Mouse (Mus musculus) frontal cortex, postnatal 25 days (tissue): ENCODE data around the gene Ptk6.

Experiments
- DNase-seq, 2 experiments: peaks; one replicate each; pipeline ENCODE4 v3.0.0; 2022; ENCODE audit warnings: low spot score in 2 of 2

Ptk6 gene

GRCm38 (mm10) chr2:181202422-181202821 is at the start of gene Ptk6:
Gene Ptk6 (minus strand): TSS chr2:181202789.
- DNase-seq = no peak

GRCm38 (mm10) chr2:181251841-181252240 is 49.3 kb upstream of the Ptk6 start:
- no peak for DNase-seq

DNA sequence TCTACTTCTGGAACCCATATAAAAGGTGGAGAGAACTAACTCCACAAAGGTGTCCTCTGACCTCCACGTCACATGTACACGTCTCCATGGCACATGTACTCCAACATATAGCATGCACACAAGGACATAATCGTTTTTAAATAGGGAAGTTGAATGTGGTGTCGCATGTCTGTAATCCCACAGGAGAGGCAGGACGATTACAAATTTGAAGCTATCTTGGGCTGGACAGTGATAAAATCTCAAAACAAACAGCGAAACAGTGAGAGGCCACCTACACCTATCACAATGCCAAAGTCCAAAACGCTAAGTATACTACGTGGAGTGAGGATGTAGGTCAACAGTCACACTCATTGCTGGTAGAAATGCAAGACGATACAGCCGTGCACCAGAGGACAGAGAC is 46.6 kb upstream of the Ptk6 start:
- DNase-seq = no peak

GRCm38 (mm10) chr2:181245031-181245430 is 42.4 kb upstream of the Ptk6 start:
- DNase-seq = no peak

DNA sequence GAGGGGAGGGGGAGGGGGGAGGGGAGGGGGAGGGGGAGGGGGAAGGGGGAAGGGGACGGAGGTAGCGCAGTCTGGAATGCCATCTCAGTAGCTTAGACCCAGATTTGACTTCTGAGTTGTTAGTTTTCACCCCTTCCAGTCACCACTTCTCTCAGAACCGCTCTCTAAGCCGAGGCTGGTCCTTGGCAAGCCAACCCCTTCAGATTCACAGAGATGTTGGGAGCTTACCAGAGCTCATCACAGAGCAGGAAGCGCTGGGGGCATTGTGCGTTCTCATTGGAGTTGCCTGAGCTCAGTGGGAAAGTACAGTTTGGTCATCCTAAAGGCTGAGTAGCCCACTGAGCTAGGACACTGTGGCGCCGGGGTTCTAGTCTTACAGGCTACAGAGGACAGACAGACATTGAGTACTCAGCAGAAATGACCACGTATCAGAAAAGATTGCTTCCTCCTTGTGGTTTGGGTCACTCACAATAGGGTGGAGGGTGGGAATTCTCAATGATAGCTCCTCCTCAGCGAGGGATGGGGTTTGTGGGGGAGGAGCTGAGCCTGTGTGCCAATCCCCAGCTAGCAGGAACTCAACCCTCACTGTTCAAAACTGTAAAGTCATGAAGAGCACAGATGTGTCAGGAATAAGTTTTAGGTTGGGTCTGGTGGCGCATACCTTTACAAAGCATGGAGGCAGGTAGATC is 41.3 kb upstream of the Ptk6 start:
- no peak for DNase-seq

GRCm38 (mm10) chr2:181242314-181242665 is 39.7 kb upstream of the Ptk6 start:
- no peak for DNase-seq

DNA sequence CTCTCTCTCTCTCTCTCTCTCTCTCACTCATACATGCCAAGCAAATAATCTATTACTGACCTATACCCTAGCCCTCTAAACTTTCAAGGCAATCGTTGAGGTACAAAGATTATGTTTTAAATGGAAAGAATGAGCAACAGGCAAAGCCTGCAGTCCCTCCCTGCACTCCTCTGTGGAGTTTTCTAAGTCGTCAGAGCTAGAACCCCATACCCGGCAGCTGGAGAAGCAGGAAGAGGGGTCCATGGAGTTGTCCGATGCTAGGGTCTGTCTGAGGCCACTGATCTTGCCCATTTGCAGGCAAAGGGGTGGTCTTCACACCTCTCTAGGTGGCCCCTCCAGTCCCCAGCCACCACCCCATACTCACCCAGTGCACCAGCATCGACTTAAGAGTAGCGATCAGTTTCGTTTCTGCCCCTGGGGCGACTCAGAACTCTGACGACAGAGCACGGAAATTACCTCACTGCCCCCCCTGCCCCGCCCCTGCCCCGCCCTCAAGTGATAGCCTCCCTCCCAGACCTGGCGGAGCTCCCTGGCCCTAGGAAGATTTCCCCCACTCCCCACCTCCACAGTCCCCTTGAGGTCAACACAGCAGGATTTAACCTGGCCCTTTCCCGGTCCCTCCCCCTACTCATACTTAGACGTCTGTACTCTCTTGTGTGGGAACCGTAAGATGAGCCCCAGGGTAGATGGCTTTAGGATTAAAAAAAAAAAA is 39.2 kb upstream of the Ptk6 start, which contains the start of gene Helz2:
TSS of gene Helz2 (minus strand) at position 426 of the 712 bp plus-strand sequence.
- DNase-seq = no peak

DNA sequence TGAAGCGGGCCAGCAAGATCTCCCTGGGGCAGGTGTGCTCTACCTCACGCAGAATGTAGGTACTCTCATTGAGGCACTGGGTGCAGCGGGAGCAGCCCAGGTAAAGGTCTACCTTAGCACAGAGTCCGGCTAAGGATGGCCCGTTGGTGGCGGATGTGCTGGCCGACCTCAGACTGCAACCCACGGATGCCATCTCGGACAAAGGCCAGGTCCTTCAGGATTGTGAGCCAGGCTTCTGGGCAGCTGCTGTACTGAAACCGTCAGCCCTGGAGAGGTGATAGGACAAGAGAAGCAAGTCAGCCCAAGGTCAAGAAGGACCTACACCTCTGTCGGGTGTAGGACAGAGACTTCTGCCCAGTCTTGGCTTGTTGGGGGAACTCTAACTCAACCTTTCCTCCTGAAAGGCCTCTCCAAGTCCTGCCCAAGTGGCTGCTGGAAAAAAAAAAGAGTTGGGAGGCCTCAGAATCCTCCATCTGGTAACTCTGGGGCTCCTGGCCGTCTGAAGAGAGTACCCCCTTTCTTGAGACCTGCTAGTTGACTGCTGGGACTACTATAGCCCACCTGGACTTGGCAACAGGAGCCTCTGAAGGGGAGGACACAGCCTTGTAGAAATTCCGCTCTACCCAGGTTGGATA is 38.3 kb upstream of the Ptk6 start:
- no peak for DNase-seq

- no peak for DNase-seq
Observed at GRCm38 (mm10) chr2:181239261-181239660, 36.7 kb upstream of the Ptk6 start.

DNA sequence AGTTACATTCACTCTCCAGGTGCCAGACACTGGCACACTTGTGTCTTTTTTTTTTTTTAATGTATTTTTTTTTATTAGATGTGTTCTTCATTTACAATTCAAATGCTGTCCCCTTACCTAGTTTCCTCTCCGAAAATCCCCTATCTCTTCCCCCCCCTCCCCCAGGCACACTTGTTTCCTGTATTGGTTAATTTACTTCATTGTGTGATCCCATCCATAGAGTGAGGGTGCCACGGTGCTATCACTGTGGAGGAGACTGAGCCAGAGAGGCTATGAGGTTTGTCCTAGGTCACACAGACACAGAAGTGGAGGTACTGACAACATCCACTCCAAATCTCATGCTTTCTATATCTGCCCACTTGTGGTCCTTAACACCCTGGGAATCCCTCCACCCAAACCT is 36.3 kb upstream of the Ptk6 start:
- DNase-seq = no peak

DNA sequence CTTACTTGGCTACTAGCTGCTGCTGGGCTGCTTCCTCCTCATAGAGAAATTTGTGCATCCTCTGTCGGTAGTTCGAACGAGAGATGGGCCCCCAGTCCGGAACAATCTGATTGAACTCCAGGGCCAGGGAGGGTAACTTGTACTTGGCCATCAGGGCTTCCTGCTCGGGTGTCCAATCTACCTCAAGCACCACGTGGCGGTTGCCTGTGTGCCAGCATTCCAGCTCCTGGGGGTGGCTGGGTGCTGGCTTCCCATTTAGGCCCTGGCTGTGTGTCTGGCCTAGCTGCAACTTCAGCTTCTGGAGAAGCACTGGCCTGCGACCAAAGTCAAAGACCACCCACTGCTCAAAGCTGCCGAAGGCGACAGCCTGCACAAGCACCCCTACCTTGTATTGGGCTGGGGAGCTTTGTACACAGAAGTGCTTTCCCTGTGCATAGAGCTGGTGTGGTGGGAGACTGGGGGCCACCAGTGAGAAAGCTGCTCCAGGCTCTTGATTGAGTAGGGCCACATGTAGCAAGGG is 35.6 kb upstream of the Ptk6 start:
- DNase-seq = no peak

- DNase-seq = no peak
Observed at GRCm38 (mm10) chr2:181237251-181238014, 34.8 kb upstream of the Ptk6 start.

DNA sequence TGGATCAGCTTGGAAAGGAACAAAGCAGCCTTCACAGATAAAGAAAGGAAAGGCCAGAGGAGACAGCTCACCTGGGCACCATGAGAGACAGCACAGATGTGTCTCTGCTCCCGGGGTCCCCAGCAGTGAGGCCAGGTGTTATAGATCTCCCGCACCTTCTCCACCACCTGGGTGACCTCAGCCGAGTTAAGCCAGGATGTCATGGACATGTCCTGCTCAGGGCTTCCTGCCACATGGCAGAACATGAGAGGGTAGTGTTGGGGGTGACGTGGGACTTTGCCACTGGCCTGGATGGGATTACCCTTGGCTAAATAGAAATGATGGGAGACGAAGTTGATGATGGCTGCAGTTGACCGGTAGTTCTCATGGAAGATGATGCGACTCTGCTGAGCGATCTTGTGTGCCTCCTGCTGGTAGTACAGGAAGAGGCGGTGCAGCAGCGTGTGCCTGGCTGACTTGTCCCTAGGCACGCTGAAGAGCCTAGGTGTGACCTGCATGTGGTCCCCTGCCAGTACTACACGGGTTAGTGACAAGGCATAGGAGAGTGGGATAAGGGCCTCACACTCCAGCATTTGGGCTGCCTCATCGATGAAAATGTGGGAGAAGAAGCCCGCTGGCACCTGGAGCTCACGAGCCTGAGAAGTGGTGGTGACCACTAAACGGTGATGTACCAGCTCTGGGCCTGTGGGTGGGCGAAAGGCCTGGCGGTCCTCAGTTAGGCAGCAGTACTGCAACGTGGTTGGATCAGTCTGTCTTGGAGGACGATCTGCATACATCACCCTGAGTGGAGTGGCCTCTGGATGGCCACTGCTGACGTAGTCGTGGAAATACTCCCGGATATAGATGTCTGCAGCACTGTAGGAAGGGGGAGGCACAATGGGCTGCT is 33.3 kb upstream of the Ptk6 start:
- no peak for DNase-seq

- DNase-seq = no peak
Observed at GRCm38 (mm10) chr2:181234680-181235079, 32.1 kb upstream of the Ptk6 start.

DNA sequence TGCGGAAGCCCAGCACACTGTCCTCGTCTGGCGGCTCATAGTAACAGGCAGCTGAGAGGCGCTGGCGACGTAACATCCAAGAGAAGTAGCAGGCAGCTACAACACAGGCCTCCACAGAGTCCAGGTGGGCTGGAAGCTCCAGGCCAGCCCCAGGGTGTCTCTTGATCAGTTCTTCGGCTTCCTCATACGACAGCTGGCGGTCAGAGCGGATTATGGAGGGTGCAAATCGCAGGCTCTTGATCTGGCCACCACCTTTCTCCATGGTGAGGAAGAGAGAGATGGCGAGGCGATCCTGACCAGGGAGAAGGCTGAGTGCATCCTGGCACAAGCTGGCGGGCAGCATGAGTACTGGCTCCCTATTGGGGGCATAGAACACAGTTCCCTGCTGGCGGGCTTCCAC is 30.9 kb upstream of the Ptk6 start:
- no peak for DNase-seq

DNA sequence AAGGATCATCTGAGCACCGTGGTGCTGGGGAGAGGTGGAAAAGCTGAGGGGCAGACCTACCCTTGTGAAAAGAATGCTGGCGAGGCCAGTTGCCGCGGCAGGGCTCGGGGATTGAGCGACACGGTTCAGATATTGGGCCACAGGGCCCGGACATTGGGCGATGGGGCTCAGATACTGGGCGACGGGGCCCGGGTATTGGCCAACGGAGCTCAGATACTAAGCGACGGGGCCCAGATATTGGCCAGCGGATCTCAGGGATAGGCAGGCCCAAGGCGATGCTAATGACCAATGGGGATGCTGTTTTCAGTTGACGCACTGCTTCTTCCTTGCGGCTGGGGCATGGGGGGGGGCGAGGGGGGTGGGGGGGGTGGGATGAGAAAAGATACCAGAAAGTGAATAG is 28.6 kb upstream of the Ptk6 start:
- DNase-seq = no peak

- DNase-seq = no peak
Observed at GRCm38 (mm10) chr2:181228335-181228734, 25.7 kb upstream of the Ptk6 start.

GRCm38 (mm10) chr2:181227122-181227521 is 24.5 kb upstream of the Ptk6 start:
- DNase-seq = no peak

DNA sequence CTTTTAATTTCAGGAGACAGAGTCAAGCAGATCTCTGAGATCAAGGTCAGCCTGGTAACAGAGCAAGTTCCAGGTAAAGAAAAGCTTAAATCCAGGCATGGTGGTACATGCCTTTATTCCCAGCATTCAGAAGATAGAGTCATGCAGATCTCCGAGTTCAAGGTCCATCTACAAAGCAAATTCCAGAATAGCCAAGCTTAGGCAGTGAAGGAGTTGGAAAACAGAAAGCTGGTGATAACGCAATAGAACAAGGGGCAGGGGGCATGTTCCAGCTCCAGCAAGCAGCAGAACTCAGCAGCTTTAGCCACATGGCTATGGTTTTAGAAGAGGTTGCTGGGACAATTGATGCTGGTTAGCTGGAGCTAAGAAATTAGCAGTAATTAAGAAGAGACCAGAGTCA is 22.4 kb upstream of the Ptk6 start:
- no peak for DNase-seq

DNA sequence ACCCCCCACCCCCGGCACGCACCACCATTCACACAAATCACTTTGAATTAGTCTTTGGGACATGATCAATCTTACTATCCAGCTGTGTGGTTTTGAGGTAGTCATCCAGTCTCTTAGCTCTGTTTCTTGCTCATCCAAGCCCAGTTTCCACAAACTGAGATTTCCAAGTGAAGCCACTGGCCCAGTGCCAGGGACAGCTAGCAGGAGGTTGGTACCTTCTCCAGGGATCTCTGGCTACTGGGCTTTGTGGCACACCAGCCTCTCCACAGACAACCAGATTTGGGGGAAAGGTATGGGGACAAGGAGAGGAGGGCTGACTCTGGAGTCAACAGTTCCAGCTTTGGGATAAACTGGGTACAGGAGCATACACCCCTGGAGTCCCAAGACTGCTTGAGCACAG is 17.8 kb upstream of the Ptk6 start:
- DNase-seq = no peak
